Mouse (Mus musculus): ENCODE results near the gene Gm11549.

- no peak for TF ChIP-seq TAL1 (IDR thresholded peaks at IDR 0.05; ENCODE audit: low read length)
- TF ChIP-seq GATA1 (IDR thresholded peaks at IDR 0.05; ENCODE audit: low read length): no peak
Measured at GRCm38 (mm10) chr3:36537701-36538470, 16.3 kb upstream of the Gm11549 start.
